Mouse (Mus musculus): ENCODE measurements around the gene Endov. TPM values are rescaled to one million over a fixed set of nuclear protein-coding genes. Genes with fewer than 3 reads are reported as not detected.

Endov gene
- polyA plus RNA-seq, 1 experiment from 2014 or later = 14.0 TPM

DNA sequence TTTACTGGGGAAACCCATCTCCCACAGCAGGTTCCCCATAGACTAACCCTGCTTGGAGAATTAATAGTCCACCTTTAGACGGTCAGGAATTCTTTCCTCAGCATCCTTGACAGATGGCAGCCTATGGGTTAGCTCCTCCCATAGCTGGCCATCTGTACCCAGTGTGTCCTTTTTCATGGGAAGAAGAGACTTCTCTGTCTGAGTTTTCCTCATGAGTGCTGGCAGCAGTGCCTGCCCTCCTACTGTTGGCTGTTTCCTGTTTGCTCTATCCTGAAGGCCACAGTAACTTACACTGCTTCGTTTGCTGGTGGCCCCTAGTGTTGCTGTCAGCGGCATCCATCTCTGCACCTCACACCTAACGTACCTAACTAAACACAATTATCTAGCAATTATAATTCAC is 6.3 kb downstream of the Endov start:
- WGBS = 78% methylated on average over 4 of the region's 4 CpGs

DNA sequence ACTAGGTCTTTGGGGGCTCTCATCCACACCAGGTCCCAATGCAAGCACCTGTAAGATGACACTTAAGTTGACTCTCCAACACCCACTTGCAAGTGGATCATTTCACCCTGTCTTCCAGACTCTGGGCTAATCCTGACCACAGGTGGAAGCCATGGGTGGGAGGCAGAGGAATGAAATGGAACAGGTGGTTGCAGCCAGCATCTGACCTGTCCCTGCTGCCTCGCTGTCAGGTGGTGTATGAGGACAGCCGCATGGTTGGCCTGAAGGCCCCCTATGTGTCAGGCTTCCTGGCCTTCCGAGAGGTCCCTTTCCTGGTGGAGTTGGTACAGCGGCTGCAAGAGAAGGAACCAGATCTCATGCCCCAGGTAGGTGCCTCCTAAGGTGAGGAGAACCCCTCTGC is 8.2 kb downstream of the Endov start:
- Histone ChIP-seq H3K4me1 (ENCODE audit: control insufficient read depth, insufficient read depth, low read length) (no peaks in the 10 kb centered on the region), H3K9ac (ENCODE audit: low read length) (no peak overlapping the region), H3K9me3 (ENCODE audit: control insufficient read depth, low read length) (no peaks in the 10 kb centered on the region), H3K4me3 (ENCODE audit: low read depth, low read length) (no peak overlapping the region), H3K4me2 (no peak overlapping the region), H3K27me3 (ENCODE audit: control insufficient read depth, insufficient read depth, low read length) (no peaks in the 10 kb centered on the region), H3K27ac (ENCODE audit: low read depth, low read length) (no peak overlapping the region), H3K36me3 (ENCODE audit: control insufficient read depth, insufficient read depth, low read length) (0 out of 2 replicates have a peak, but pooled peaks cover 12% of the 10 kb centered on the region)
- DNase-seq (ENCODE audit: low spot score, missing footprints) = no peak
- ATAC-seq (ENCODE audit: low FRiP score) = no peak
- WGBS = 93% methylated on average over 4 of the region's 4 CpGs

More for the DNA sequence above, 6.3 kb downstream of the Endov start:
- Histone ChIP-seq H3K4me1 (ENCODE audit: control insufficient read depth, insufficient read depth, low read length) (peaks cover 5% of the 10 kb centered on the region; the same call in 1 of the 2 replicates), H3K27ac (ENCODE audit: low read depth, low read length) (no peak overlapping the region), H3K36me3 (ENCODE audit: control insufficient read depth, insufficient read depth, low read length) (0 out of 2 replicates have a peak, but pooled peaks cover 9% of the 10 kb centered on the region), H3K4me3 (ENCODE audit: low read depth, low read length) (no peak overlapping the region), H3K27me3 (ENCODE audit: control insufficient read depth, insufficient read depth, low read length) (no peaks in the 10 kb centered on the region), H3K4me2 (no peak overlapping the region), H3K9me3 (ENCODE audit: control insufficient read depth, low read length) (no peaks in the 10 kb centered on the region), H3K9ac (ENCODE audit: low read length) (no peak overlapping the region)
- ATAC-seq (ENCODE audit: low FRiP score) = no peak
- DNase-seq (ENCODE audit: low spot score, missing footprints) = no peak

- no peak for ATAC-seq (ENCODE audit: low FRiP score)
- Histone ChIP-seq H3K4me3 (ENCODE audit: low read depth, low read length) (no peak overlapping the region), H3K4me2 (no peak overlapping the region), H3K27ac (ENCODE audit: low read depth, low read length) (no peak overlapping the region), H3K36me3 (ENCODE audit: control insufficient read depth, insufficient read depth, low read length) (0 out of 2 replicates have a peak, but pooled peaks cover 12% of the 10 kb centered on the region), H3K9ac (ENCODE audit: low read length) (no peak overlapping the region), H3K4me1 (ENCODE audit: control insufficient read depth, insufficient read depth, low read length) (no peaks in the 10 kb centered on the region), H3K9me3 (ENCODE audit: control insufficient read depth, low read length) (no peaks in the 10 kb centered on the region), H3K27me3 (ENCODE audit: control insufficient read depth, insufficient read depth, low read length) (no peaks in the 10 kb centered on the region)
- DNase-seq (ENCODE audit: low spot score, missing footprints) = no peak
- WGBS = 85% methylated on average over 2 of the region's 2 CpGs
Measured at GRCm38 (mm10) chr11:119500011-119500410, 8.9 kb downstream of the Endov start.

DNA sequence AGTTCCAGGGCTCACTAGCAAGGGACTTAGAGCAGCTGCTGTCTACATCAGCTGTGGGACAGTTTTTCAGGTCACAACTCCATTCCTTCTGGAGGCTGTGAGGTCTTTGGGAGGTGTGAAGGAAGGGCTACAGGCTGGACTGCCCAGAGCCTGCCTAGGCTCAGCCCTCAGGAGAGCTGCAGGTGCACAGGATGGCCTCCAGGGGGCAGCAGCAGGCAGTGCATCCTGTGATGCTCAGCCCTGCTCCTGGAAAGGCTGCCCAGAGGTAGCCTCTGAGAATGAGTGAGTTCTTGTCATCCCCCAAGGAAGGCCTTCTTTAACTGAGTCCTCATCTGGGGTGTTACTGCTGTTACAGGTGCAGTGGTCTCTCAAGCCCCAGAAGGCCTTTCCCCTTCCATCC is 12.5 kb downstream of the Endov start:
- ATAC-seq (ENCODE audit: low FRiP score) = peak; percentile 76
- DNase-seq (ENCODE audit: low spot score, missing footprints) = peak; percentile 94
- no peak overlapping the region for H3K4me3 ChIP-seq (ENCODE audit: low read depth, low read length)
- H3K27ac ChIP-seq (ENCODE audit: low read depth, low read length) = no peak overlapping the region
- no peaks in the 10 kb centered on the region for H3K4me1 ChIP-seq (ENCODE audit: control insufficient read depth, insufficient read depth, low read length)
- no peaks in the 10 kb centered on the region for H3K27me3 ChIP-seq (ENCODE audit: control insufficient read depth, insufficient read depth, low read length)
- peaks cover 18% of the 10 kb centered on the region for H3K36me3 ChIP-seq (ENCODE audit: control insufficient read depth, insufficient read depth, low read length)
- no peak overlapping the region for H3K4me2 ChIP-seq
- no peak overlapping the region for H3K9ac ChIP-seq (ENCODE audit: low read length)
- no peaks in the 10 kb centered on the region for H3K9me3 ChIP-seq (ENCODE audit: control insufficient read depth, low read length)

DNA sequence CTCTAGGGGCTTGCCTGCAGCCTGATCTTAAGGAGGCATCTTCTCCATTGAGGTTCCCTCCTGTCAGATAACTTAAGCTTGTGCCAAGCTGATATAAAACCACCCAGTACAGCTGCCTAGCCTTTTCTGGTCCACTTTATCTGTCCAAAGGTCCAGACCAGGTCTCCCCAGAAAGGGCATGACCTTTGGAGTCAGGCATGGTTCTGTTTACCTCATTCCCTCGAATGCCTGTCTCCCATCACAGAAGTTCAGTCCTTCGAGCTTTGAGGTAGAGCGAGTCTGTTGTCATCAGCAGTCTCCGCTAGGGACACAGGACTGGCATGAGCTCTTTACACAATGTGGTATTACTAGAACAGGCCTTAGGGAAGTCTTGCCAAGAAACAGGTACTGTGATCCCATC is 15.2 kb downstream of the Endov start:
- DNase-seq (ENCODE audit: low spot score, missing footprints) = no peak
- no peaks in the 10 kb centered on the region for H3K9me3 ChIP-seq (ENCODE audit: control insufficient read depth, low read length)
- H3K4me1 ChIP-seq (ENCODE audit: control insufficient read depth, insufficient read depth, low read length) = peaks cover 3% of the 10 kb centered on the region
- H3K9ac ChIP-seq (ENCODE audit: low read length) = no peak overlapping the region
- no peak overlapping the region for H3K4me3 ChIP-seq (ENCODE audit: low read depth, low read length)
- WGBS = 91% methylated on average over 4 of the region's 4 CpGs
- ATAC-seq (ENCODE audit: low FRiP score) = no peak
- no peak overlapping the region for H3K4me2 ChIP-seq
- peaks cover 13% of the 10 kb centered on the region for H3K36me3 ChIP-seq (ENCODE audit: control insufficient read depth, insufficient read depth, low read length)
- H3K27me3 ChIP-seq (ENCODE audit: control insufficient read depth, insufficient read depth, low read length) = no peaks in the 10 kb centered on the region
- no peak overlapping the region for H3K27ac ChIP-seq (ENCODE audit: low read depth, low read length)

GRCm38 (mm10) chr11:119507772-119508171 is 16.6 kb downstream of the Endov start:
- ATAC-seq (ENCODE audit: low FRiP score) = no peak
- WGBS = 87% methylated on average over 8 of the region's 8 CpGs
- H3K9ac ChIP-seq (ENCODE audit: low read length) = no peak overlapping the region
- DNase-seq (ENCODE audit: low spot score, missing footprints) = no peak
- no peaks in the 10 kb centered on the region for H3K27me3 ChIP-seq (ENCODE audit: control insufficient read depth, insufficient read depth, low read length)
- H3K4me2 ChIP-seq = no peak overlapping the region
- H3K27ac ChIP-seq (ENCODE audit: low read depth, low read length) = no peak overlapping the region
- H3K36me3 ChIP-seq (ENCODE audit: control insufficient read depth, insufficient read depth, low read length) = peaks cover 9% of the 10 kb centered on the region
- H3K4me1 ChIP-seq (ENCODE audit: control insufficient read depth, insufficient read depth, low read length) = peaks cover 3% of the 10 kb centered on the region
- no peaks in the 10 kb centered on the region for H3K9me3 ChIP-seq (ENCODE audit: control insufficient read depth, low read length)
- no peak overlapping the region for H3K4me3 ChIP-seq (ENCODE audit: low read depth, low read length)

- no peak overlapping the region for H3K9ac ChIP-seq (ENCODE audit: low read length)
- H3K9me3 ChIP-seq (ENCODE audit: control insufficient read depth, low read length) = no peaks in the 10 kb centered on the region
- peaks cover 9% of the 10 kb centered on the region for H3K4me1 ChIP-seq (ENCODE audit: control insufficient read depth, insufficient read depth, low read length)
Measured at GRCm38 (mm10) chr11:119509165-119509776, 18.1 kb downstream of the Endov start.

GRCm38 (mm10) chr11:119513038-119513659 is 22.0 kb downstream of the Endov start:
- DNase-seq (ENCODE audit: low spot score, missing footprints) (no peak), ATAC-seq (ENCODE audit: low FRiP score) (no peak)
- Histone ChIP-seq H3K4me3 (ENCODE audit: low read depth, low read length) (no peak overlapping the region), H3K27me3 (ENCODE audit: control insufficient read depth, insufficient read depth, low read length) (no peaks in the 10 kb centered on the region; the same call in 1 of the 2 replicates), H3K9ac (ENCODE audit: low read length) (no peak overlapping the region), H3K36me3 (ENCODE audit: control insufficient read depth, insufficient read depth, low read length) (no peaks in the 10 kb centered on the region), H3K4me1 (ENCODE audit: control insufficient read depth, insufficient read depth, low read length) (peaks cover 29% of the 10 kb centered on the region), H3K9me3 (ENCODE audit: control insufficient read depth, low read length) (no peaks in the 10 kb centered on the region), H3K27ac (ENCODE audit: low read depth, low read length) (no peak overlapping the region), H3K4me2 (no peak overlapping the region)
- WGBS = 73% methylated on average over 9 of the region's 9 CpGs

More at GRCm38 (mm10) chr11:119509165-119509776, 18.1 kb downstream of the Endov start:
- Histone ChIP-seq H3K4me3 (ENCODE audit: low read depth, low read length) (no peak overlapping the region), H3K36me3 (ENCODE audit: control insufficient read depth, insufficient read depth, low read length) (peaks cover 7% of the 10 kb centered on the region), H3K27ac (ENCODE audit: low read depth, low read length) (no peak overlapping the region; the same call in 1 of the 2 replicates), H3K27me3 (ENCODE audit: control insufficient read depth, insufficient read depth, low read length) (no peaks in the 10 kb centered on the region; the same call in 1 of the 2 replicates), H3K4me2 (no peak overlapping the region)
- WGBS = 55% methylated on average over 5 of the region's 5 CpGs
- DNase-seq (ENCODE audit: low spot score, missing footprints) (peak; percentile 83), ATAC-seq (ENCODE audit: low FRiP score) (peak; percentile 4; the same call in 1 of the 2 replicates)

GRCm38 (mm10) chr11:119514108-119514860 is 23.1 kb downstream of the Endov start:
- H3K9me3 ChIP-seq (ENCODE audit: control insufficient read depth, low read length) = no peaks in the 10 kb centered on the region
- 53% methylated on average over 16 of the region's 16 CpGs for WGBS
- no peaks in the 10 kb centered on the region for H3K36me3 ChIP-seq (ENCODE audit: control insufficient read depth, insufficient read depth, low read length)
- H3K4me2 ChIP-seq = peak overlapping the region; percentile 37
- peak; percentile 91 for DNase-seq (ENCODE audit: low spot score, missing footprints)
- H3K4me3 ChIP-seq (ENCODE audit: low read depth, low read length) = peak overlapping the region; percentile 11; the same call in 1 of the 2 replicates
- H3K9ac ChIP-seq (ENCODE audit: low read length) = peak overlapping the region; percentile 54
- peak overlapping the region; percentile 73 for H3K27ac ChIP-seq (ENCODE audit: low read depth, low read length)
- ATAC-seq (ENCODE audit: low FRiP score) = no peak; the same call in 1 of the 2 replicates
- no peaks in the 10 kb centered on the region; the same call in 1 of the 2 replicates for H3K27me3 ChIP-seq (ENCODE audit: control insufficient read depth, insufficient read depth, low read length)
- peaks cover 26% of the 10 kb centered on the region for H3K4me1 ChIP-seq (ENCODE audit: control insufficient read depth, insufficient read depth, low read length)
